Mouse (Mus musculus) ES-E14 (cell line): ENCODE data around the gene Glycam1.
"Not testable (repeated sequence)": the region's sequence is repeated elsewhere in the genome, so short reads cannot be mapped to it uniquely, and the experiment has no call there.

Source experiments
- CHD2 ChIP-seq: IDR thresholded peaks from 2 replicates; pipeline ENCODE4 v1.6.1; 2014; ENCODE audit warnings: mild to moderate bottlenecking, low read depth, low read length, inconsistent platforms
- HCFC1 ChIP-seq: IDR thresholded peaks from 2 replicates; pipeline ENCODE4 v1.6.1; 2012; ENCODE audit warnings: low read length, inconsistent platforms, borderline replicate concordance; ENCODE audit not compliant: insufficient read depth

- TF ChIP-seq HCFC1, CHD2: not testable (repeated sequence)
Measured at GRCm38 (mm10) chr15:103587752-103588151, 22.9 kb upstream of the Glycam1 start.
